Mouse (Mus musculus) intestine, postnatal 0 days (tissue): Measurements from ENCODE around the gene Mef2d. TPM values are rescaled to one million over a fixed set of nuclear protein-coding genes. Genes with fewer than 3 reads are reported as not detected.

Experiments
- ATAC-seq: fragments of 200-750 bp; cut with Nextera tagmentation; 2 replicates; pipeline ENCODE4 v1.8.0; 2017; ENCODE audit warnings: mild to moderate bottlenecking, moderate TSS enrichment, moderate library complexity
- H3K27ac ChIP-seq: fragments of 300-500 bp; sonication (generic); 2 replicates; pipeline ENCODE4 v1.5.1; 2014; ENCODE audit warnings: mild to moderate bottlenecking, low read depth, low read length, moderate library complexity
- H3K27me3 ChIP-seq: fragments of 300-500 bp; sonication (generic); replicated peaks from 2 replicates; pipeline ENCODE4 v1.6.1; 2014; ENCODE audit warnings: low read length, mixed read lengths; ENCODE audit not compliant: control insufficient read depth, insufficient read depth
- H3K36me3 ChIP-seq: fragments of 300-500 bp; sonication (generic); 2 replicates; pipeline ENCODE4 v1.6.1; 2014; ENCODE audit warnings: mild to moderate bottlenecking, moderate library complexity; ENCODE audit not compliant: control insufficient read depth, insufficient read depth
- H3K4me1 ChIP-seq: fragments of 300-500 bp; sonication (generic); replicated peaks from 2 replicates; pipeline ENCODE4 v1.6.1; 2014; ENCODE audit warnings: antibody characterized with exemption, low read length, mixed read lengths; ENCODE audit not compliant: control insufficient read depth, insufficient read depth
- H3K4me2 ChIP-seq: fragments of 300-500 bp; sonication (generic); replicated peaks from 2 replicates; pipeline ENCODE4 v1.6.1; 2014; ENCODE audit warnings: low read depth, mild to moderate bottlenecking, moderate library complexity
- H3K4me3 ChIP-seq: fragments of 300-500 bp; sonication (generic); 2 replicates; pipeline ENCODE4 v1.5.1; 2014; ENCODE audit warnings: low read depth, low read length
- H3K9ac ChIP-seq: fragments of 300-500 bp; sonication (generic); 2 replicates; pipeline ENCODE4 v1.6.1; 2014; ENCODE audit warnings: mild to moderate bottlenecking, low read depth, low read length
- H3K9me3 ChIP-seq: fragments of 300-500 bp; sonication (generic); 2 replicates; pipeline ENCODE4 v1.6.1; 2016; ENCODE audit warnings: mixed run types; ENCODE audit not compliant: control insufficient read depth
- CTCF ChIP-seq: sonication (generic); IDR thresholded peaks from 2 replicates; pipeline ENCODE4 v1.5.1; 2016; ENCODE audit warnings: low read depth, mild to moderate bottlenecking, control low read depth, antibody characterized with exemption, moderate library complexity
- WGBS: fragments of 180-500 bp; shearing (Covaris S2); extraction: QIAGEN DNeasy Blood & Tissue Kit; methylation state at CpG from one replicate; pipeline ENCODE4 v1.1.7; 2014; 5-methylcytosine and 5-hydroxymethylcytosine counted together
- polyA plus RNA-seq: library from polyadenylated mRNA; unstranded; fragments of >200 nt; fragmentation: Nextera tagmentation; extraction: Ambion mirVana; gene quantifications from 2 replicates; pipeline ENCODE4 v1.2.1, GENCODE M21; 2015

The Mef2d gene
- polyA plus RNA-seq, 1 experiment from 2014 or later = 16.2 TPM

DNA sequence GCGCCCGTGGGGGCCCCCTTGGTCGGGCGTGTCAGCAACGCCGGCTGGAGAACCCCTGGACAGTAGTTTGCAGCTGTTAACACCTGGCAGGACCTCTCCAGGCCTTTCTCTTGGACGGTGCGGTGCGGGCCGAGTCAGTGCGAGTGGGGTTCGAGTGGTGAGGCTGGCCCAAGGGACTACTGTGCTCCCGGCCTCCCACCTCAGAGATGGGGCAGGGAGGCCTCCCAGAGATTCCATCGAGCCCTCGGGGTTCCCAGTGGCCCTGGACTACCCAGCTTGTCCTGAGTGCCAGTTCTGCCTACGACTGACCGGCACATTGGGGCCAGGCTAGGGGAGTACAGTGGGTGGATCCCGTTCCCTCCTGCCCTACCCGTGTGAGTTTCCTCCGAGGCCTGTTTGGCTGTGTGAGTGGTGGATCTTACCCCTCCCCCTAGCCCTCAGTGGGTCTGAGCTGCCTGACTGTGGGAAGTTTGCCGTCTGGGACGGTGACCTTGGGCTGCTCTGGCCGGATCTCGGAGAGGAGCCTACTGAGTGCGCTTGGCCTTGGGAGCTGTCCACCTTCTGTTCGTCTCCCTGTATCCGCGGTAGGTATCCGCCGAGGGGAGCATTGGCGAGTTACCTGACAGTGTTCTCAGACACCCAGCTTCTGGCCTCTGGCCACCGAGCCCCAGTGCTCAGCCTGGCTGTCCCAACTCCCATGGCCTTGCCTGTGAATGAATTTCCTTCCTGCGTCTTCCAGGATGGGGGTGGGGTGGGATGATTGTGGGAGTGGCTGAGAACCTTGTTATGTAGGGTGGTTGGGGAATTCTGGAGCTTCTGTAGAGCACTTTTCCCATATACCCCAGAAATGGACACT is 972 bp downstream of the Mef2d start:
- peak overlapping the region; percentile 89 for H3K9ac ChIP-seq
- no peak for ATAC-seq
- H3K4me3 ChIP-seq = peak overlapping the region; percentile 78
- TF ChIP-seq CTCF = no peak
- H3K9me3 ChIP-seq = no peaks in the 10 kb centered on the region
- H3K27ac ChIP-seq = peak overlapping the region; percentile 100
- peak overlapping the region; percentile 85 for H3K4me2 ChIP-seq
- no peaks in the 10 kb centered on the region for H3K36me3 ChIP-seq
- WGBS = 1% methylated on average over 33 of the region's 33 CpGs
- peaks cover 28% of the 10 kb centered on the region for H3K4me1 ChIP-seq
- no peaks in the 10 kb centered on the region for H3K27me3 ChIP-seq

DNA sequence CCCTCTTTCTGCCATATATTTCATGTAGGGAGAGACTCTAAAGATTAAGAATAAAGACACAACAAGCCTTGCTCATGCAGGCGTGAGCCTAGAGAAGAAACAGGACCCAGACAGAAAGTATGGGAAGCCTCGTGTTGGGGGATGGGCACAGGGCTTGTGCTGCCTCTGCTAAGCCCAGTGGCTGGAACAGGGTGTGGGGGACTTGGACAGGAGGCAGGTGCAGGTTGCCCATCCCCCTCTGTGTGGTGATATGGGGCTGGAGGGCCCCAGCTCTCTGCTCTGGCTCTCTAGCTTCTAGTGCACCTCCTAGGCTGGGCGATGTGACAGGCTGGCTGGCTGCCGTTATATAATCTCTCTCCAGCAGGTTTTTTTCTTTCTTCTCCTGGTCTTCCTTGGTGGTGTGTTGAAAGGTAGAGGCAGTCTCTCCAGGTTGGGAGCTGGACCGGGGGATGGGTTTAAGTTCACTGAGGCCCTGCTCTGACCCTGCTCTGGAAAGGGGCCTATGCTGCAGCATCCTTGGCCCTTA is 1.9 kb downstream of the Mef2d start:
- no peak for TF ChIP-seq CTCF
- H3K9me3 ChIP-seq = no peaks in the 10 kb centered on the region
- no peaks in the 10 kb centered on the region for H3K27me3 ChIP-seq
- 10% methylated on average over 5 of the region's 5 CpGs for WGBS
- no peaks in the 10 kb centered on the region for H3K36me3 ChIP-seq
- peak overlapping the region; percentile 78 for H3K4me3 ChIP-seq
- peak overlapping the region; percentile 85 for H3K4me2 ChIP-seq
- H3K27ac ChIP-seq = peak overlapping the region; percentile 69
- ATAC-seq = no peak
- peaks cover 30% of the 10 kb centered on the region for H3K4me1 ChIP-seq
- H3K9ac ChIP-seq = peak overlapping the region; percentile 23; the same call in 1 of the 2 replicates

DNA sequence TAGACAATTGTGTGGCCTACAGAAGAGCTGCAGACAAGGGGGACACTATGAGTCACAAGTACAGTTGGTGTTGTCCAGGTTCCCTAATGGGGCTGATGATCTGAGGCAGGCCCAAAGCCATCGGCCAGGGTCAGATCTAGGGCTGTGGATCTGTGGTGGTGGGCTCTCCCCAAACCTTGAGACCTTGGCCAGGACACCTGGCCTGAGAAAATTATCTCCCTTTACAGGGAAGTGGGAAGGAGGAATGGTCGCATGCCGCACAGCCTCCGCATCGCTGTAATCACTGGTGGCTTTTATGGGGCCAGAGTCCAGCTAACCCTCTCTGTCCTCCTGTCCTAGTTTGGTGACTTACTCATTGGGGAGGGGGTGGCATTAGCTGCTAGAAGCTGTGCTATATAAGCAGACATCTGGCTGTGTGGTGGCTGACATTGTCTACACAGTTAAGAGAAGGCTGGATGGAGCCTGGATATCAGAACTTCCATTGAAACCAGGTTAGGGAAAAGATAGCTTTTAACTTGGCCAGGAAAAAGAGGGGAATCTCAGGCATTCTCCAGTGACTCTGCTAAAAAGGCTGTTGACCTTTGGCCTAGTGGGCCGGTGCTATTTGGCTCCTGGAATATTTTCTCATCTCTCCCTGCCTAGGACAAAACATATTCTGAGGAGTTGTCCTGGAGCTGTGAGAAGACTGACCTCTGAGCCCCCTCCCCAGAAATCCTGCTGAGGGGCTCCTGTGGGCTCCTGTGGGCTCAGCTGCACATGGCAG is 2.7 kb downstream of the Mef2d start:
- H3K9ac ChIP-seq = 0 out of 2 replicates have a peak overlapping the region, but pooled peaks have one; percentile 31

DNA sequence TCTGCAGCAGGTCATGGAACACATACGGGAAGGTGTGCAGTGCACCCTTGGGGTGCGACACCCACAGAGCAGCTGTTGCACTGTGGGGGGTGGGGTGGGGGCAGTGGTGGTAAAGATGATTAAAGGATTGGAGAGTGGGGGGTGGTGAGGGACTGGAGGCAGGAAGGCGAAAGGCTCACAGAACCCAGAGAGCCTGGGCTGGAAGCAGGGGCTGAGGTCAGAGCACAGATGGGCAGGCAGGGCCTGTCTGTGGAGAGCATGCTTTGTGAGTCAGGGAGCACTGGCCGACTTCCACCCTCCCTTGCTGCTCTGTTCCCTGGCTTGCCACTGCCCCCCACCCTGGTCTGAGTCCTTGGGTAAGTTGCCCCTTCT is 3.2 kb downstream of the Mef2d start:
- Histone ChIP-seq H3K27me3 (no peaks in the 10 kb centered on the region), H3K9me3 (no peaks in the 10 kb centered on the region), H3K4me2 (peak overlapping the region; percentile 85), H3K4me3 (no peak overlapping the region), H3K27ac (no peak overlapping the region), H3K9ac (peak overlapping the region; percentile 31; the same call in 1 of the 2 replicates), H3K36me3 (no peaks in the 10 kb centered on the region), H3K4me1 (peaks cover 36% of the 10 kb centered on the region)
- TF ChIP-seq CTCF = no peak
- 27% methylated on average over 4 of the region's 4 CpGs for WGBS
- no peak for ATAC-seq

More for the DNA sequence above, 2.7 kb downstream of the Mef2d start:
- Histone ChIP-seq H3K4me2 (peak overlapping the region; percentile 85), H3K27me3 (no peaks in the 10 kb centered on the region), H3K4me1 (peaks cover 36% of the 10 kb centered on the region), H3K36me3 (no peaks in the 10 kb centered on the region), H3K9me3 (no peaks in the 10 kb centered on the region), H3K4me3 (peak overlapping the region; percentile 78), H3K27ac (peak overlapping the region; percentile 69)
- WGBS = 42% methylated on average over 6 of the region's 6 CpGs
- TF ChIP-seq CTCF = no peak
- no peak for ATAC-seq

DNA sequence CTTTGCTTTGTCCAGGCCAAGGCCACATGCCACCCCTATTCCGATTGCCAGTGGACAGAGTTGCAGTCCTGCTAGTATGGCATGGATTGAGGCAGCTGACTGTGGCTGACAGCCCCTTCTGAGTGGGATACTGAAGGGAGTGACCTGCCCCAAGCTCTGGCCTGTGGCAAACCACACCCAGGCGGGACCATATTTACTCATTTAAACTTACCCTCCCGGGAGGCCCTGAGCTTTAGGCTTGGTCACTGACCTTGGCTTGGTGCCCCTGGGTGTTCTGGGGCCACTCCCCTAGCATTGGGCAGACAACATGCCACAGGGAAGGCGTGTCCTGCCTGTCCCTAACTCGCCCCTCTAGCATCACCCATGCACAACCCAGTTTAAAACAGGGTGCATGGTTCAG is 3.8 kb downstream of the Mef2d start:
- no peaks in the 10 kb centered on the region for H3K9me3 ChIP-seq
- no peaks in the 10 kb centered on the region for H3K27me3 ChIP-seq
- peak overlapping the region; percentile 85 for H3K4me2 ChIP-seq
- no peak overlapping the region for H3K4me3 ChIP-seq
- ATAC-seq = no peak
- H3K4me1 ChIP-seq = peaks cover 34% of the 10 kb centered on the region
- no peak overlapping the region for H3K9ac ChIP-seq
- no peaks in the 10 kb centered on the region for H3K36me3 ChIP-seq
- no peak for TF ChIP-seq CTCF
- WGBS = 31% methylated on average over 5 of the region's 5 CpGs
- no peak overlapping the region for H3K27ac ChIP-seq
